Comparison of ENCODE assay signal across 8 mouse cellular contexts in the genomic region with DNA sequence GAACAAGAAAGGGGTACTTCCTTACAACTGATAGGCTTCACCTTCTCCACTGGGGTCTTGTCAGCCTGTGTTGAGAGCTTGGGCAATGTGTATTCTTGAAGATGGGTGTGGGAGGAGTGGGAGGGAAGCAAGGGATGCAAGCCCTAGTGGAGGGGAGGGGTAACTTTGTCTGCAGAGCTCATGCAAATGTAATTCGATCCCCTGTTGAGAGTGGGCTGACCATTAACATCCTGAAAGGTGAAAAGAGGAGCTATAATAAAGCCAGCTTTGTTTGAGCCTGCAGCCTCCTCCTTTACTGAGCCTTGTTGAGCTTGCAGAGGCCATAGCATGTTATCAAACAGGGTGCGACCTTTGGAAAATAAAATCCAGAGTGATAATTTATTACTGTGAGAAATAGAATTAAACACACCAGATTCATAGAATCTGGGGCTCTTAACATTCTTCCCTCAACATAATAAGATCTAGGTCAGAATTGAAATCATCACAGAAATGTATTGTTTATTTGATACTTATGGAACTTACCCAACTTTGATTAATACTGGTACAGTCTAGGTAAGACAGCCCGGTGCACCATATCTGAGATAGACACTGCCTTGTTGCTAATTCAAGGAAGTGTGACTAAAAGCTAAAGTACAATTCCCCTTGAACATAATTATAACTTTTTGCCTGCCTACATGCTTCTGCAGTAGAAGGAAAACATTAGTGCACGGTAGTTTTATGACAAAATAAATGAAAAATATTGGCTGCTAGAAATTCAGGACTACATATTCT. TPM values are rescaled to one million over a fixed set of nuclear protein-coding genes. Genes with fewer than 3 reads are reported as not detected.
DNase-seq lines count a peak whose midpoint lies in the region; ATAC-seq lines count a peak whose summit lies in the region.
"Not testable (repeated sequence)": the region's sequence is repeated elsewhere in the genome, so short reads cannot be mapped to it uniquely, and the experiment has no call there.
"Had no signal": no experiment of that assay in that cellular context is flagged by ENCODE, and none has a peak within 500 bp of the region (broad histone marks: within the 10 kb centered on the region; RNA-seq: fewer than 3 reads in every experiment).

No protein-coding gene starts in this region.

- not testable (repeated sequence) for H3K27ac ChIP-seq in forebrain, embryonic 11.5 days (ENCODE audit: low read depth, low read length); hindbrain, embryonic 12.5 days; kidney, embryonic 14.5 days (ENCODE audit: low read depth, low read length); limb, embryonic 11.5 days (replicated peaks; ENCODE audit: low read depth, low read length); stomach, embryonic 15.5 days

- not testable (repeated sequence) for H3K9ac ChIP-seq in forebrain, embryonic 11.5 days (ENCODE audit: low read length); hindbrain, embryonic 12.5 days; kidney, embryonic 14.5 days (ENCODE audit: low read depth, low read length); limb, embryonic 11.5 days (ENCODE audit: low read length); stomach, embryonic 15.5 days

- not testable (repeated sequence) for H3K27me3 ChIP-seq in forebrain, embryonic 11.5 days (ENCODE audit: control insufficient read depth, insufficient read depth, low read length); hindbrain, embryonic 12.5 days; kidney, embryonic 14.5 days (ENCODE audit: control insufficient read depth, insufficient read depth, low read length); limb, embryonic 11.5 days (ENCODE audit: control insufficient read depth, insufficient read depth, low read length); stomach, embryonic 15.5 days (replicated peaks)

- not testable (repeated sequence) for H3K4me1 ChIP-seq in forebrain, embryonic 11.5 days (replicated peaks; ENCODE audit: control insufficient read depth, insufficient read depth, low read length); hindbrain, embryonic 12.5 days; kidney, embryonic 14.5 days (ENCODE audit: control insufficient read depth, insufficient read depth, low read length); limb, embryonic 11.5 days (ENCODE audit: control insufficient read depth, insufficient read depth, low read length); stomach, embryonic 15.5 days

- H3K4me2 ChIP-seq in forebrain, embryonic 11.5 days (ENCODE audit: low read depth, low read length, severe bottlenecking); hindbrain, embryonic 12.5 days (replicated peaks); kidney, embryonic 14.5 days (replicated peaks; ENCODE audit: low read depth, low read length); limb, embryonic 11.5 days (ENCODE audit: low read depth, severe bottlenecking); stomach, embryonic 15.5 days: not testable (repeated sequence)

- H3K4me3 ChIP-seq in forebrain, embryonic 11.5 days (ENCODE audit: low read depth, low read length); hindbrain, embryonic 12.5 days; kidney, embryonic 14.5 days (ENCODE audit: low read length); limb, embryonic 11.5 days (ENCODE audit: low read depth, low read length); stomach, embryonic 15.5 days (replicated peaks): not testable (repeated sequence)

- DNase-seq in R1 (ENCODE audit: low read depth, low spot score) = peak; percentile 59
- not testable (repeated sequence) for DNase-seq in forebrain, embryonic 11.5 days (ENCODE audit: low spot score); limb, embryonic 11.5 days (ENCODE audit: low spot score)

- not testable (repeated sequence) for H3K9me3 ChIP-seq in forebrain, embryonic 11.5 days (ENCODE audit: control insufficient read depth, low read length); hindbrain, embryonic 12.5 days (replicated peaks); kidney, embryonic 14.5 days (ENCODE audit: control insufficient read depth, low read length); limb, embryonic 11.5 days (ENCODE audit: control insufficient read depth, low read length); stomach, embryonic 15.5 days

- WGBS in forebrain, embryonic 11.5 days = 47% methylated on average over 3 of the region's 4 CpGs
- 45% methylated on average over 4 of the region's 4 CpGs for WGBS in hindbrain, embryonic 12.5 days
- WGBS in kidney, embryonic 14.5 days = 32% methylated on average over 4 of the region's 4 CpGs
- 54% methylated on average over 3 of the region's 4 CpGs for WGBS in limb, embryonic 11.5 days
- WGBS in stomach, embryonic 15.5 days = 39% methylated on average over 3 of the region's 4 CpGs

- not testable (repeated sequence) for H3K36me3 ChIP-seq in forebrain, embryonic 11.5 days (ENCODE audit: control insufficient read depth, insufficient read depth, low read length); hindbrain, embryonic 12.5 days; kidney, embryonic 14.5 days (ENCODE audit: control insufficient read depth, insufficient read depth, low read length); limb, embryonic 11.5 days (ENCODE audit: control insufficient read depth, insufficient read depth, low read length); stomach, embryonic 15.5 days

- ATAC-seq in forebrain, embryonic 11.5 days (replicated peaks; ENCODE audit: low FRiP score) = peak; percentile 67; the same call in 1 of the 2 replicates
- ATAC-seq in hindbrain, embryonic 12.5 days (ENCODE audit: low FRiP score) = peak; percentile 19; the same call in 1 of the 2 replicates
- ATAC-seq in kidney, embryonic 14.5 days (ENCODE audit: low FRiP score, low TSS enrichment) = peak; percentile 98
- ATAC-seq in limb, embryonic 11.5 days (ENCODE audit: insufficient number of reproducible peaks, low FRiP score, low TSS enrichment, low read depth) = peak; percentile 54; the same call in 1 of the 2 replicates
- 0 out of 2 replicates have a peak, but pooled peaks have one; percentile 23 for ATAC-seq in megakaryocyte progenitor cell, adult 5-6 weeks (replicated peaks; ENCODE audit: poor library complexity)
- ATAC-seq in stomach, embryonic 15.5 days (ENCODE audit: insufficient read depth, low FRiP score, low read depth) = peak; percentile 66

RNA-seq across cellular contexts. Expression of gene Armcx3, which starts 7.2 kb away (rescaled TPM):
- polyA plus RNA-seq in forebrain, embryonic 11.5 days (2014; fragmentation: Nextera tagmentation; extraction: Ambion mirVana) = 61.1 and 66.0 TPM in 2 replicates
- 62.5 and 71.3 TPM in 2 replicates for polyA plus RNA-seq in hindbrain, embryonic 12.5 days (2016; fragmentation: Nextera tagmentation; extraction: Ambion mirVana)
- polyA plus RNA-seq in kidney, embryonic 14.5 days (2014; fragmentation: Nextera tagmentation; extraction: Ambion mirVana) = 34.0 and 56.3 TPM in 2 replicates
- 51.9 and 55.2 TPM in 2 replicates for polyA plus RNA-seq in limb, embryonic 11.5 days (2014; fragmentation: Nextera tagmentation; extraction: Ambion mirVana)
- 30.8 and 31.5 TPM in 2 replicates for total RNA-seq in megakaryocyte progenitor cell, adult 5-6 weeks (2015)
- total RNA-seq in megakaryocyte progenitor cell, adult 5-6 weeks (2017) = 28.1 and 33.9 TPM in 2 replicates
- polyA plus RNA-seq in stomach, embryonic 15.5 days (2015; fragmentation: Nextera tagmentation; extraction: Ambion mirVana) = 79.4 and 83.4 TPM in 2 replicates

RNA-seq across cellular contexts. Expression of gene Armcx6, which starts 12.4 kb away (rescaled TPM):
- polyA plus RNA-seq in forebrain, embryonic 11.5 days (2014; fragmentation: Nextera tagmentation; extraction: Ambion mirVana) = 16.8 and 17.1 TPM in 2 replicates
- 29.8 and 31.9 TPM in 2 replicates for polyA plus RNA-seq in hindbrain, embryonic 12.5 days (2016; fragmentation: Nextera tagmentation; extraction: Ambion mirVana)
- polyA plus RNA-seq in kidney, embryonic 14.5 days (2014; fragmentation: Nextera tagmentation; extraction: Ambion mirVana) = 15.1 and 20.3 TPM in 2 replicates
- 21.6 and 25.9 TPM in 2 replicates for polyA plus RNA-seq in limb, embryonic 11.5 days (2014; fragmentation: Nextera tagmentation; extraction: Ambion mirVana)
- 2.5 and 4.2 TPM in 2 replicates for total RNA-seq in megakaryocyte progenitor cell, adult 5-6 weeks (2015)
- total RNA-seq in megakaryocyte progenitor cell, adult 5-6 weeks (2017) = 6.2 and 6.3 TPM in 2 replicates
- 21.6 and 25.6 TPM in 2 replicates for polyA plus RNA-seq in stomach, embryonic 15.5 days (2015; fragmentation: Nextera tagmentation; extraction: Ambion mirVana)

RNA-seq across cellular contexts. Expression of gene Armcx2, which starts 45.4 kb away (rescaled TPM):
- polyA plus RNA-seq in forebrain, embryonic 11.5 days (2014; fragmentation: Nextera tagmentation; extraction: Ambion mirVana) = 70.7 and 72.5 TPM in 2 replicates
- 95.8 and 96.2 TPM in 2 replicates for polyA plus RNA-seq in hindbrain, embryonic 12.5 days (2016; fragmentation: Nextera tagmentation; extraction: Ambion mirVana)
- polyA plus RNA-seq in kidney, embryonic 14.5 days (2014; fragmentation: Nextera tagmentation; extraction: Ambion mirVana) = 54.8 and 66.8 TPM in 2 replicates
- polyA plus RNA-seq in limb, embryonic 11.5 days (2014; fragmentation: Nextera tagmentation; extraction: Ambion mirVana) = 81.1 and 85.9 TPM in 2 replicates
- 11.9 and 15.8 TPM in 2 replicates for total RNA-seq in megakaryocyte progenitor cell, adult 5-6 weeks (2015)
- total RNA-seq in megakaryocyte progenitor cell, adult 5-6 weeks (2017) = 9.5 and 12.3 TPM in 2 replicates
- 53.8 and 61.9 TPM in 2 replicates for polyA plus RNA-seq in stomach, embryonic 15.5 days (2015; fragmentation: Nextera tagmentation; extraction: Ambion mirVana)

RNA-seq across cellular contexts. Expression of gene Armcx1, which starts 45.9 kb away (rescaled TPM):
- 40.5 and 42.8 TPM in 2 replicates for polyA plus RNA-seq in forebrain, embryonic 11.5 days (2014; fragmentation: Nextera tagmentation; extraction: Ambion mirVana)
- polyA plus RNA-seq in hindbrain, embryonic 12.5 days (2016; fragmentation: Nextera tagmentation; extraction: Ambion mirVana) = 76.9 and 83.4 TPM in 2 replicates
- 37.7 and 39.7 TPM in 2 replicates for polyA plus RNA-seq in kidney, embryonic 14.5 days (2014; fragmentation: Nextera tagmentation; extraction: Ambion mirVana)
- polyA plus RNA-seq in limb, embryonic 11.5 days (2014; fragmentation: Nextera tagmentation; extraction: Ambion mirVana) = 44.3 and 47.1 TPM in 2 replicates
- 3.9 and 8.1 TPM in 2 replicates for total RNA-seq in megakaryocyte progenitor cell, adult 5-6 weeks (2015)
- 6.4 and 9.7 TPM in 2 replicates for total RNA-seq in megakaryocyte progenitor cell, adult 5-6 weeks (2017)
- polyA plus RNA-seq in stomach, embryonic 15.5 days (2015; fragmentation: Nextera tagmentation; extraction: Ambion mirVana) = 50.9 and 51.9 TPM in 2 replicates
- polyA plus RNA-seq: Patski had no signal

Comparison
In these comparisons a context has a peak if more than half of its experiments do, and no peak if none do; other contexts are left out.
1. ATAC-seq: peak in every context shown above with its lines; median percentile 98 in kidney, embryonic 14.5 days; 67 in forebrain, embryonic 11.5 days; 66 in stomach, embryonic 15.5 days; 54 in limb, embryonic 11.5 days; 23 in megakaryocyte progenitor cell, adult 5-6 weeks; 19 in hindbrain, embryonic 12.5 days.